Mouse (Mus musculus) thymus, postnatal 0 days (tissue): ENCODE measurements around the gene Gnb3. TPM values are rescaled to one million over a fixed set of nuclear protein-coding genes. Genes with fewer than 3 reads are reported as not detected.
"Not testable (repeated sequence)": the region's sequence is repeated elsewhere in the genome, so short reads cannot be mapped to it uniquely, and the experiment has no call there.

ENCODE experiments used
- DNase-seq: peaks from one replicate; pipeline ENCODE4 v3.0.0-alpha.2; 2015; ENCODE audit warnings: low spot score
- polyA plus RNA-seq: library from polyadenylated mRNA; unstranded; fragments of >200 nt; fragmentation: Nextera tagmentation; extraction: Ambion mirVana; gene quantifications from 2 replicates; pipeline ENCODE4 v1.2.1, GENCODE M21; 2015

Gnb3 gene
- polyA plus RNA-seq, 1 experiment from 2014 or later = 2.3 TPM

- DNase-seq = no peak
These were observed 22.9 kb downstream of the Gnb3 start for GRCm38 (mm10) chr6:124817125-124817524.

- no peak for DNase-seq
These were observed 23.5 kb downstream of the Gnb3 start for GRCm38 (mm10) chr6:124816611-124817010.

- no peak for DNase-seq
These were observed 25.0 kb downstream of the Gnb3 start for GRCm38 (mm10) chr6:124814858-124815774.

GRCm38 (mm10) chr6:124814448-124814847 is 25.6 kb downstream of the Gnb3 start:
- DNase-seq = no peak

GRCm38 (mm10) chr6:124813933-124814332 is 26.1 kb downstream of the Gnb3 start, which contains the start of gene Tpi1:
Gene Tpi1 (minus strand): TSS chr6:124814296.
- DNase-seq = peak; percentile 77

- DNase-seq = peak; percentile 73
These were observed 26.6 kb downstream of the Gnb3 start for GRCm38 (mm10) chr6:124813496-124813895.

- no peak for DNase-seq
These were observed 27.2 kb downstream of the Gnb3 start for GRCm38 (mm10) chr6:124812848-124813247.

GRCm38 (mm10) chr6:124811701-124812560 is 28.1 kb downstream of the Gnb3 start:
- no peak for DNase-seq

- no peak for DNase-seq
These were observed 28.7 kb downstream of the Gnb3 start for GRCm38 (mm10) chr6:124811403-124811665.

GRCm38 (mm10) chr6:124810566-124811402 is 29.3 kb downstream of the Gnb3 start:
- DNase-seq = not testable (repeated sequence)

GRCm38 (mm10) chr6:124809775-124810538 is 30.1 kb downstream of the Gnb3 start:
- no peak for DNase-seq

GRCm38 (mm10) chr6:124809052-124809774 is 30.9 kb downstream of the Gnb3 start:
- peak; percentile 43 for DNase-seq

- peak; percentile 38 for DNase-seq
These were observed 31.6 kb downstream of the Gnb3 start, which contains the start of gene Spsb2 for GRCm38 (mm10) chr6:124808358-124809012. Gene Spsb2 (plus strand): TSS chr6:124808661.

- no peak for DNase-seq
These were observed 32.1 kb downstream of the Gnb3 start for GRCm38 (mm10) chr6:124807986-124808357.

GRCm38 (mm10) chr6:124807366-124807765 is 32.7 kb downstream of the Gnb3 start:
- DNase-seq = no peak

- DNase-seq = no peak
These were observed 33.5 kb downstream of the Gnb3 start for GRCm38 (mm10) chr6:124806446-124807140.

GRCm38 (mm10) chr6:124805341-124806321 is 34.4 kb downstream of the Gnb3 start:
- DNase-seq = peak; percentile 83
